Mouse (Mus musculus) forebrain, postnatal 0 days (tissue): ENCODE results near the gene Nhp2. TPM values are rescaled to one million over a fixed set of nuclear protein-coding genes. Genes with fewer than 3 reads are reported as not detected.
A peak's percentile ranks its signal among the peaks of the same experiment; 100 is the strongest.

Source experiments
- ATAC-seq: fragments of 200-750 bp; cut with Nextera tagmentation; 2 replicates; pipeline ENCODE4 v1.8.0; 2017; ENCODE audit warnings: mild to moderate bottlenecking, moderate library complexity
- DNase-seq: peaks from one replicate; pipeline ENCODE4 v3.0.0-alpha.2; 2015
- H3K27ac ChIP-seq: fragments of 300-500 bp; sonication (generic); 2 replicates; pipeline ENCODE4 v1.5.1; 2014; ENCODE audit warnings: low read depth, mild to moderate bottlenecking, antibody characterized with exemption, low read length, moderate library complexity, mixed read lengths
- H3K27me3 ChIP-seq: fragments of 300-500 bp; sonication (generic); 2 replicates; pipeline ENCODE4 v1.6.1; 2014; ENCODE audit warnings: mild to moderate bottlenecking, low read length, mixed read lengths; ENCODE audit not compliant: insufficient read depth
- H3K36me3 ChIP-seq: fragments of 300-500 bp; sonication (generic); 2 replicates; pipeline ENCODE4 v1.6.1; 2014; ENCODE audit warnings: mild to moderate bottlenecking, moderate library complexity; ENCODE audit not compliant: insufficient read depth
- H3K4me1 ChIP-seq: fragments of 300-500 bp; sonication (generic); 2 replicates; pipeline ENCODE4 v1.6.1; 2014; ENCODE audit warnings: antibody characterized with exemption; ENCODE audit not compliant: insufficient read depth
- H3K4me2 ChIP-seq: fragments of 300-500 bp; sonication (generic); 2 replicates; pipeline ENCODE4 v1.6.1; 2014; ENCODE audit warnings: low read depth, mild to moderate bottlenecking, moderate library complexity
- H3K4me3 ChIP-seq: fragments of 300-500 bp; sonication (generic); 2 replicates; pipeline ENCODE4 v1.5.1; 2014; ENCODE audit warnings: low read depth, low read length, mixed read lengths
- H3K9ac ChIP-seq: fragments of 300-500 bp; sonication (generic); 2 replicates; pipeline ENCODE4 v1.6.1; 2014; ENCODE audit warnings: mild to moderate bottlenecking
- H3K9me3 ChIP-seq: fragments of 300-500 bp; sonication (generic); 2 replicates; pipeline ENCODE4 v1.6.1; 2016; ENCODE audit warnings: low read length
- CTCF ChIP-seq: sonication (generic); IDR thresholded peaks from 2 replicates; pipeline ENCODE4 v1.5.1; 2016; ENCODE audit warnings: antibody characterized with exemption, control low read depth, low read depth
- WGBS: fragments of 180-500 bp; shearing (Covaris S2); extraction: QIAGEN DNeasy Blood & Tissue Kit; methylation state at CpG from one replicate; pipeline ENCODE4 v1.1.7; 2014; 5-methylcytosine and 5-hydroxymethylcytosine counted together
- polyA plus RNA-seq: library from polyadenylated mRNA; unstranded; fragments of >200 nt; fragmentation: Nextera tagmentation; extraction: Ambion mirVana; gene quantifications from 2 replicates; pipeline ENCODE4 v1.2.1, GENCODE M21; 2015
- total RNA-seq: library from RNA; depleted of rRNA; stranded (reverse); fragments of >200 nt; gene quantifications from 2 replicates; pipeline ENCODE4 v1.2.3, GENCODE M21; 2014

The Nhp2 gene
- total and polyA plus RNA-seq, 2 experiments from 2014 or later: 66.5 to 118 TPM

DNA sequence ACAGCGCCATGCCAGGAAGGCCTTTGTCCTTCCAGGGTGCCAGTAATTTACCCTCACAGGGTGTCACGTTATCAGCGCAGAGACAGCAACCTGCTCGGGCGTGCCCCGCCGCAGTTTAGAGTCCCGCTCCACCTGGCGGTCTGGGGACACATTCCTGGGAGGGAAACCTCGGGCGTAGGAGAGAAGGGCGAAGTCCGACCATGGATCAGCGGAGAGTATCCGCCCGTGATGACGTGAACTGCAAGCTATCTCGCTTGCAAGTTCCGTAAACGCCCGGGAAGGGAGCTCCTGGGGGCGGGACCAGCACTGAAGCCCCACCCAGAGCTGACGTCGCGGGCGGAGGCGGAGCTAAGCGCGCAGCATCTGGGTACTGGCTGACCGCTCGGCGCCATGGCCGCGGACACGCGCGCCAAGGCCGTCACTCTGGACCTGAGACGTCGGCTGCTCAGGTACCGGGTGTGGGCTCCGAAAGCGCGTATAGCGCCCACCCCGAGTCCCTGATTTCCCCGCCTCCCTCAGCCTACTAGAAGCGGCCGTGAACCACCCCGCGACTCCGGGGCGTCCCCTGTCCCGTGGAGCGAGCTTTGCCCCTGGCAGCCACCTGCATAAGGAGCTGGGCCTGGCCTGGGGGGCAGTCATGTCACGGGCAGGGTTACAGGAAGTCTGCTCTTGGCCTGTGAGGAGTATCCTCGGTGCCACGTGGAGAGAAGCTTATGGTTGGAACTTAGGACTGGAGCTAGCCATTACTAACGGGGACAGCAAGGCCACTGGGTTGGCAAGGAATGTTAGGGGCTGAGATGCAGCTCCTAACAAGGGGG is 34.9 kb upstream of the Nhp2 start, which contains the start of gene Phykpl:
Gene Phykpl, plus strand, starts transcription at position 327 of the 818 bp plus-strand sequence.
- peak; percentile 66 for TF ChIP-seq CTCF
- peaks cover 16% of the 10 kb centered on the region for H3K4me1 ChIP-seq

DNA sequence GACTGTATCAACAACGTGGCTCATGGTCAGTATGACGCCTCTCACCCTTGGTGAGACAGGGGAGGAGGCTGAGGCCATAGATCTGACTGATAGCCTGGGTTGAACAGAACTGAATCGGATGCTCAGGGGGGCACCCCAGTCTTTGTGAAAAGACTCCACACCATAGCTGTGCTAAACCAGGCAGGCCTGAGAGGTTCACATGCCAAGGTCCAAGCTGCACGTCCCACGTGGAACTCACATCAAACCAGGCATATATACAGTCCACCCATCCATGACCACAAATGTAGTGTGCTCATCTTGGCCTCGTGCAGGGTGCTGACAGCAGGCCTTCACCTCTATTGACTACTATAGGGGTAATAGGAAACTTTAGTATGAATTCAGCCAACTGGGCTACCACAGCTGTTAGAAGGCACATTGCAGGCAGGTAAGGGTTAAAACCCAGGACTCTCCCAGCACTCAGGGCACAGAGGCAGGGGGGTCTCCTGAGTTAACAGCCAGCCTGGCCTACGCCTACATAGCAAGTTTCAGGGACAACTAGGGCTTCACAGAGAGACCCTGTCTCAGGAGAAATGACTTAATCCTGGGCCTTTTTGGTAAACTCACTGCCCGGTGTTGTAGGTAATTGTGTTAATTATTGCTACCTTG is 33.8 kb upstream of the Nhp2 start:
- peaks cover 35% of the 10 kb centered on the region for H3K36me3 ChIP-seq
- no peak overlapping the region for H3K27ac ChIP-seq
- 60% methylated on average over 8 of the region's 8 CpGs for WGBS
- peak overlapping the region; percentile 82; the same call in 1 of the 2 replicates for H3K9ac ChIP-seq
- no peak for DNase-seq
- TF ChIP-seq CTCF: no peak
- no peaks in the 10 kb centered on the region for H3K9me3 ChIP-seq
- peak overlapping the region; percentile 97 for H3K4me2 ChIP-seq
- H3K4me3 ChIP-seq: no peak overlapping the region
- ATAC-seq: no peak
- no peaks in the 10 kb centered on the region for H3K27me3 ChIP-seq
- peaks cover 16% of the 10 kb centered on the region for H3K4me1 ChIP-seq

More for the DNA sequence above, 34.9 kb upstream of the Nhp2 start, which contains the start of gene Phykpl:
- peak; percentile 97 for DNase-seq
- H3K27ac ChIP-seq: peak within 1 kb of the TSS; percentile 89
- peak within 1 kb of the TSS; percentile 82 for H3K9ac ChIP-seq
- 1% methylated on average over 59 of the region's 59 CpGs for WGBS
- peak within 1 kb of the TSS; percentile 59 for H3K4me3 ChIP-seq
- peak; percentile 96 for ATAC-seq
- no peaks in the 10 kb centered on the region for H3K27me3 ChIP-seq
- H3K4me2 ChIP-seq: peak within 1 kb of the TSS; percentile 97
- H3K9me3 ChIP-seq: no peaks in the 10 kb centered on the region
- peaks cover 28% of the 10 kb centered on the region for H3K36me3 ChIP-seq

- ATAC-seq (no peak), DNase-seq (no peak)
- Histone ChIP-seq H3K9me3 (no peaks in the 10 kb centered on the region), H3K4me1 (peaks cover 16% of the 10 kb centered on the region), H3K27ac (no peak overlapping the region), H3K9ac (no peak overlapping the region), H3K36me3 (peaks cover 41% of the 10 kb centered on the region), H3K4me3 (no peak overlapping the region), H3K4me2 (no peak overlapping the region), H3K27me3 (no peaks in the 10 kb centered on the region)
- WGBS: 84% methylated on average over 13 of the region's 13 CpGs
- TF ChIP-seq CTCF: no peak
Measured at GRCm38 (mm10) chr11:51586411-51586810, 33.1 kb upstream of the Nhp2 start.

GRCm38 (mm10) chr11:51587059-51587458 is 32.5 kb upstream of the Nhp2 start:
- no peak overlapping the region for H3K4me2 ChIP-seq
- no peak for TF ChIP-seq CTCF
- no peak for ATAC-seq
- no peak overlapping the region for H3K4me3 ChIP-seq
- H3K4me1 ChIP-seq: peaks cover 16% of the 10 kb centered on the region
- no peak overlapping the region for H3K9ac ChIP-seq
- peaks cover 47% of the 10 kb centered on the region for H3K36me3 ChIP-seq
- H3K27ac ChIP-seq: no peak overlapping the region
- no peaks in the 10 kb centered on the region for H3K27me3 ChIP-seq
- H3K9me3 ChIP-seq: no peaks in the 10 kb centered on the region
- whole genome bisulfite sequencing: 92% methylated on average over 1 of the region's 1 CpGs
- no peak for DNase-seq

DNA sequence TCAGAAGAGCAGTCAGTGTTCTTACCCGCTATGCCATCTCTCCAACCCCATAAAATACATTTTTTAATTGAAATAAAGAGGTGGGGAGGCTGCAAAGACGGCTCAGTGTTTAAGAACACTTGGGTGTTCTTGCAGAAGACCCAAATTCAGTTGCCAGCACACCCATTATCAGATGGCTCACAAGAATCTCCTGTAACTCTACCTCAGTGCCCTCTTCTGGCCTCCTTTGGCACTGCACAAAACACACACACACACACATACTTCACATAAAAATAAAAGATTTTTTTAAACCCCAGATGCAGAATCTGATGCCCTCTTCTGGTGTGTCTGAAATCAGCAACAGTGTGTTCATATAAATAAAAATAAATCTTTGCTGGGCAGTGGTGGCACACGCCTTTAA is 30.7 kb upstream of the Nhp2 start:
- no peak overlapping the region for H3K27ac ChIP-seq
- TF ChIP-seq CTCF: no peak
- H3K4me1 ChIP-seq: peaks cover 11% of the 10 kb centered on the region

GRCm38 (mm10) chr11:51590002-51590401 is 29.5 kb upstream of the Nhp2 start:
- DNase-seq (no peak), ATAC-seq (no peak)
- H3K9me3 ChIP-seq: no peaks in the 10 kb centered on the region
- no peak overlapping the region for H3K27ac ChIP-seq
- no peak overlapping the region for H3K4me2 ChIP-seq
- H3K4me1 ChIP-seq: peaks cover 6% of the 10 kb centered on the region; the same call in 1 of the 2 replicates
- no peak overlapping the region for H3K9ac ChIP-seq
- peaks cover 72% of the 10 kb centered on the region for H3K36me3 ChIP-seq
- H3K27me3 ChIP-seq: no peaks in the 10 kb centered on the region
- H3K4me3 ChIP-seq: no peak overlapping the region
- TF ChIP-seq CTCF: no peak

More for the DNA sequence above, 30.7 kb upstream of the Nhp2 start:
- WGBS: 94% methylated on average over 3 of the region's 3 CpGs
- H3K9ac ChIP-seq: no peak overlapping the region
- no peak overlapping the region for H3K4me3 ChIP-seq
- H3K9me3 ChIP-seq: no peaks in the 10 kb centered on the region
- no peaks in the 10 kb centered on the region for H3K27me3 ChIP-seq
- DNase-seq (no peak), ATAC-seq (no peak)
- no peak overlapping the region for H3K4me2 ChIP-seq
- peaks cover 63% of the 10 kb centered on the region for H3K36me3 ChIP-seq

DNA sequence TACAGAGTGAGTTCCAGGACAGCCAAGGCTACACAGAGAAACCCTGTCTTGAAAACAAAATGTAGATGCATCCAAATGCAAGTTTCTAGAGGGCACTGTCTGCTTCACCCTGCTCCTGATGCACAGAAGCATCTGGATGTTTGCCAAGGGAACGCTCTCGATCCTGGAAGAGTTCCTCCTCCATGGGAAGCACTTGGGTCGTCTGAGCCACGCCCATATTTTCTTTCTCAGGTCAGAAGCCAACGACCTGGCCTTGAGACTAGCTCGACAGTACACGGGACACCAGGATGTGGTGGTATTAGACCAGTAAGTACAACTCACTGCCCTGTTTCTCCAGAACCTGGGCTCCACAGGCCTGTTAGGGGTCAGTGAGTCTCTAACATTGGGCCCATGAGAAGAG is 28.4 kb upstream of the Nhp2 start:
- Histone ChIP-seq H3K36me3 (peaks cover 84% of the 10 kb centered on the region), H3K4me2 (no peak overlapping the region), H3K27me3 (no peaks in the 10 kb centered on the region), H3K9ac (no peak overlapping the region), H3K4me1 (no peaks in the 10 kb centered on the region), H3K4me3 (no peak overlapping the region), H3K9me3 (no peaks in the 10 kb centered on the region), H3K27ac (no peak overlapping the region)
- 74% methylated on average over 7 of the region's 7 CpGs for WGBS
- DNase-seq: no peak
- TF ChIP-seq CTCF: no peak
- ATAC-seq: no peak
